Mouse (Mus musculus) heart, adult 2 months (tissue): ENCODE data around the gene Mogat1. TPM values are rescaled to one million over a fixed set of nuclear protein-coding genes. Genes with fewer than 3 reads are reported as not detected.
"Not testable (repeated sequence)": the region's sequence is repeated elsewhere in the genome, so short reads cannot be mapped to it uniquely, and the experiment has no call there.

Experiments
- DNase-seq, 2 experiments: peaks; one replicate each; pipeline ENCODE4 v3.0.0; 2021
- H3K27ac ChIP-seq: fragments of 200-600 bp; 2 replicates; pipeline ENCODE4 v1.8.1; 2022
- H3K27me3 ChIP-seq: fragments of 200-500 bp; 2 replicates; pipeline ENCODE4 v1.6.1; 2012; ENCODE audit warnings: mild to moderate bottlenecking, low read length, inconsistent platforms, mixed read lengths; ENCODE audit not compliant: control insufficient read depth, insufficient read depth
- H3K36me3 ChIP-seq: fragments of 200-500 bp; 2 replicates; pipeline ENCODE4 v1.6.1; 2012; ENCODE audit warnings: low read length, inconsistent platforms; ENCODE audit not compliant: control insufficient read depth, insufficient read depth
- H3K4me1 ChIP-seq: fragments of 200-500 bp; 2 replicates; pipeline ENCODE4 v1.6.1; 2011; ENCODE audit warnings: low read length; ENCODE audit not compliant: control insufficient read depth, insufficient read depth
- H3K4me3 ChIP-seq: fragments of 200-600 bp; 2 replicates; pipeline ENCODE4 v1.8.1; 2022
- H3K79me2 ChIP-seq: fragments of 200-500 bp; replicated peaks from 2 replicates; pipeline ENCODE4 v1.6.1; 2012; ENCODE audit warnings: mild to moderate bottlenecking, inconsistent platforms, low read length, moderate library complexity, mixed read lengths; ENCODE audit not compliant: control insufficient read depth, insufficient read depth
- H3K9ac ChIP-seq: fragments of 200-500 bp; 2 replicates; pipeline ENCODE4 v1.6.1; 2012; ENCODE audit warnings: low read depth, mild to moderate bottlenecking, control low read depth, inconsistent platforms, low read length, mixed read lengths
- CTCF ChIP-seq: fragments of 200-600 bp; IDR thresholded peaks from 2 replicates; pipeline ENCODE4 v1.8.1; 2022; ENCODE audit warnings: antibody characterized with exemption, mild to moderate bottlenecking, moderate library complexity
- EP300 ChIP-seq: fragments of 200-500 bp; IDR thresholded peaks from 2 replicates; pipeline ENCODE4 v1.6.1; 2011; ENCODE audit warnings: low read depth, low read length, control low read depth; ENCODE audit not compliant: insufficient read depth
- POLR2A ChIP-seq: fragments of 200-500 bp; IDR thresholded peaks from 2 replicates; pipeline ENCODE4 v1.6.1; 2011; ENCODE audit warnings: mild to moderate bottlenecking, low read depth, low read length, control low read depth; ENCODE audit not compliant: insufficient read depth
- WGBS: fragments of 180-500 bp; shearing (Covaris S2); methylation state at CpG from one replicate; pipeline ENCODE4 v1.1.7; 2018; 5-methylcytosine and 5-hydroxymethylcytosine counted together
- intact Hi-C: fragments of 180-260 bp; cut with DNase I; formaldehyde crosslinking; loops from one replicate; pipeline ENCODE4 v1.15.1; 2025
- polyA plus RNA-seq: library from polyadenylated mRNA; depleted of rRNA; stranded (reverse); fragments of >200 nt; gene quantifications from 2 replicates; pipeline ENCODE4 v1.2.3, GENCODE M21; 2012
- total RNA-seq, 2 experiments: library from RNA; stranded (reverse); gene quantifications; 2 replicates each; pipeline ENCODE4 v1.2.3; 2021

The Mogat1 gene
- total and polyA plus RNA-seq, 3 experiments = 3.1 TPM; not detected in 2

- intact Hi-C loops = loop anchor here (5.0 to 10.0 kb wide), 2 partner anchors 133 to 1106 kb away; no protein-coding TSS in a partner anchor
- TF ChIP-seq POLR2A (no peak), EP300 (no peak), CTCF (no peak)
- no peak overlapping the region for H3K27ac ChIP-seq
- H3K36me3 ChIP-seq = no peaks in the 10 kb centered on the region
- H3K27me3 ChIP-seq = no peaks in the 10 kb centered on the region
- no peak overlapping the region for H3K9ac ChIP-seq
- DNase-seq = peak in 1 of 2 experiments; percentile 11
- WGBS = 46% methylated on average over 6 of the region's 6 CpGs
- no peaks in the 10 kb centered on the region for H3K79me2 ChIP-seq
- no peak overlapping the region for H3K4me3 ChIP-seq
- H3K4me1 ChIP-seq = no peaks in the 10 kb centered on the region
These were observed 28.4 kb downstream of the Mogat1 start for GRCm38 (mm10) chr1:78539166-78539565.

DNA sequence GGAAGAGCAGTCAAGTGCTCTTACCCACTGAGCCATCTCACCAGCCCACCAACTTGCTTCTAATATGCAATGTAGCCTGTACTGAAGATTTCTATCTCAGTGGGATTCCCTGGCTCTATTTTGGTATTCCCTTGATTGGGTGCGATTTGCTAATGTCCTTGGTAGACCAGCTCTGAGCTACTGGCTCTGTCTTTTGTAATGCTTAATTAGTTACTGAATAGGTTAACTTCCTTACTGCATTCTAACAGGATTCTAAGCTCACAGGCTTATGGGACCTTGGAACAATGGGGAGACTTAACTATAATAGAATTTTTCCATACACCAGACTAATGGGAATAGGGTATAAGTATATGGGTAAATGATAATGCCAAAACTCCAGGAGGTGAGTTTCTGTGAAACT is 32.8 kb downstream of the Mogat1 start:
- DNase-seq, H3K9ac ChIP-seq, intact Hi-C loops, H3K36me3 ChIP-seq, H3K27ac ChIP-seq, H3K27me3 ChIP-seq, H3K79me2 ChIP-seq, H3K4me3 ChIP-seq, H3K4me1 ChIP-seq: not testable (repeated sequence)
- 92% methylated on average over 1 of the region's 1 CpGs for WGBS

DNA sequence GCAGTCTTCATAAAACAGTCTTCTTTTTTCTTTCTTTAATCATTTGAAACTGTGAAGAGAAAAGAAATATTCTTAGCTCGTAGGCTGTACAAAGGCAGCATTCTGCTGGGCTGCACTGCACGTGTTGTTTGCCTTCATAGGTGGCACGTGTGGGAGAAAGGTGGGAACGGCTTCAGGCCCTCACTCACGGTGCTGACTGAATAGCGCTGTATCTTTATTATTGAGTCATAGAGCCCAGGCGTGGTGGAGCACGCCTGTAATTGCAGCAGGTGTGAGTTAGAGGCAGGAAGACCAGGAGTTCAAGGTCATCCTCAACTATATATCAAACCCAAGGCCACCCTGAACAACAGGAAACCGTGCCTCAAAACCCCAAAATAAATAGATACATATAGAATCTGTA is 35.5 kb downstream of the Mogat1 start:
- no peak for DNase-seq
- H3K27ac ChIP-seq = no peak overlapping the region
- no peak overlapping the region for H3K4me3 ChIP-seq
- H3K36me3 ChIP-seq = no peaks in the 10 kb centered on the region
- intact Hi-C loops = no loop called here
- H3K79me2 ChIP-seq = no peaks in the 10 kb centered on the region
- no peak overlapping the region for H3K9ac ChIP-seq
- 82% methylated on average over 9 of the region's 9 CpGs for WGBS
- H3K4me1 ChIP-seq = no peaks in the 10 kb centered on the region
- no peaks in the 10 kb centered on the region for H3K27me3 ChIP-seq
- TF ChIP-seq EP300 = no peak
- no peak for TF ChIP-seq POLR2A
- TF ChIP-seq CTCF = no peak

- Histone ChIP-seq H3K4me1 (no peaks in the 10 kb centered on the region), H3K4me3 (no peak overlapping the region), H3K36me3 (no peaks in the 10 kb centered on the region), H3K27ac (no peak overlapping the region), H3K27me3 (no peaks in the 10 kb centered on the region), H3K9ac (no peak overlapping the region), H3K79me2 (no peaks in the 10 kb centered on the region)
- 34% methylated on average over 6 of the region's 6 CpGs for WGBS
- intact Hi-C loops = no loop called here
- no peak for DNase-seq
- TF ChIP-seq EP300 = no peak
- TF ChIP-seq POLR2A = no peak
- TF ChIP-seq CTCF = no peak
These were observed 38.2 kb downstream of the Mogat1 start for GRCm38 (mm10) chr1:78548961-78549360.

GRCm38 (mm10) chr1:78554012-78554666 is 43.3 kb downstream of the Mogat1 start:
- DNase-seq = no peak
- no peak overlapping the region for H3K4me3 ChIP-seq

GRCm38 (mm10) chr1:78566963-78567362 is 56.2 kb downstream of the Mogat1 start:
- H3K4me1 ChIP-seq = peaks cover 5% of the 10 kb centered on the region
- no peaks in the 10 kb centered on the region for H3K79me2 ChIP-seq
- TF ChIP-seq POLR2A (no peak), EP300 (no peak), CTCF (no peak)
- H3K4me3 ChIP-seq = no peak overlapping the region
- intact Hi-C loops = no loop called here
- H3K27me3 ChIP-seq = no peaks in the 10 kb centered on the region
- 62% methylated on average over 2 of the region's 2 CpGs for WGBS
- H3K27ac ChIP-seq = no peak overlapping the region
- DNase-seq = no peak
- H3K9ac ChIP-seq = no peak overlapping the region
- H3K36me3 ChIP-seq = no peaks in the 10 kb centered on the region

More at GRCm38 (mm10) chr1:78554012-78554666, 43.3 kb downstream of the Mogat1 start:
- H3K4me1 ChIP-seq = no peaks in the 10 kb centered on the region
- no peaks in the 10 kb centered on the region for H3K79me2 ChIP-seq
- H3K27ac ChIP-seq = no peak overlapping the region
- H3K27me3 ChIP-seq = no peaks in the 10 kb centered on the region
- H3K36me3 ChIP-seq = no peaks in the 10 kb centered on the region
- 47% methylated on average over 8 of the region's 8 CpGs for WGBS
- TF ChIP-seq EP300 = no peak
- TF ChIP-seq POLR2A = no peak
- no peak for TF ChIP-seq CTCF
- intact Hi-C loops = no loop called here
- no peak overlapping the region for H3K9ac ChIP-seq
